Mouse (Mus musculus): ENCODE measurements at regions not wholly inside any gene's neighbourhood (a gene's known extent, or its start where the extent isn't known, plus 50 kb on each side); places are given as distances from the start of the nearest gene placed in this dataset.

DNA sequence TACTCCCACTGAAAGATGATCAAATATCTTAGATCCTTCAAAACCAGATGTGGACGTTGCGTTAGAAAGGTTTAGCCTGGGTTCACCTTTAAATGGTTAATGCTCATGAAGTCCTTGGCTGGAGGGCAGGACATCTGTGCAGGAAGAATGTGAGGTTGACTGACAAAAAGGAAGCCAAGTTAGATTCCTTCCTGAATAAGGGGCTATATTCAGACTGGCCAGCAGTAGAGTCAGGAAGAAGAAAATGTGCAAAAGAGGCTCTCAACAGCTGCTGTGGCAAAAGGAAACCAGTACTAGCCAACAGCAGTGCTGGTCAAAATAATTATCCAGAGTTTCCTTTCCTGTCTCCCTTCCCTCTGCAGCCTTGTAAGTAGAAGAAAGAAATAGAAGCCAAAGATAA is 582.0 kb upstream of the Marcks start:
- peak in 1 of 3 experiments; percentile 20 for TF ChIP-seq MYOG (IDR thresholded peaks at IDR 0.05; ENCODE audit: control insufficient read depth in 1 of 3, insufficient read depth in 1 of 3, insufficient read length in 2 of 3, low read depth in 2 of 3)
- TF ChIP-seq MYOD1 (IDR thresholded peaks at IDR 0.05; ENCODE audit: control insufficient read depth in 1 of 3, insufficient read length in 2 of 3, low read depth in 2 of 3) = no peak
- H3K36me3 ChIP-seq (ENCODE audit: control insufficient read depth, insufficient read depth) = no peaks in the 10 kb centered on the region
- no peak overlapping the region for H3K4me3 ChIP-seq
- H3K27me3 ChIP-seq (ENCODE audit: control insufficient read depth, insufficient read depth, insufficient read length) = no peaks in the 10 kb centered on the region
- H3ac ChIP-seq (ENCODE audit: control insufficient read depth, insufficient read length) = no peak overlapping the region
- no peak overlapping the region for H3K4me2 ChIP-seq (ENCODE audit: low read depth)
- H3K79me2 ChIP-seq (ENCODE audit: control insufficient read depth, insufficient read depth) = no peaks in the 10 kb centered on the region

DNA sequence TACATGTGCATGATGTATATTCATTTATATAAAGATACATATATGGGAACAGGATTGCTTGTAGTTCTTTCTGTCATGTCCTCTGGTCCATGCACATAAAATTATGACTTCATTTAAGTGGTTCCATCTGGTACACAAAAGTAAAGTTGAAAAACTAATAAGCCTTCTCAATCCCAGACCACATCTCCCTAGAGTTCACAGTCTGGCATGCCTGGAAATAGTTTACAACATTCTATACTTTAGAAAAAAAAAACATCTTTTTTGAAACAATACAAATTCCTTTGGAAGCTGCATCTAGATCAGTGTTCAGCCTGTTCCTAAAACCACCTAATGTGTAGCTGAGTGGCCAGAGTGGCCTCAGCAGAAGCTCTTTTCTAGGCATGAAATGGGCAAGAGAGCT is 578.2 kb upstream of the Marcks start:
- TF ChIP-seq CEBPB (IDR thresholded peaks at IDR 0.05; ENCODE audit: insufficient read depth, poor library complexity, severe bottlenecking) = no peak
- TF ChIP-seq TCF12 (IDR thresholded peaks at IDR 0.05; ENCODE audit: insufficient read depth, poor library complexity, severe bottlenecking) = no peak
- TF ChIP-seq TCF3 (IDR thresholded peaks at IDR 0.05; ENCODE audit: insufficient read length, low read depth) = no peak
- TF ChIP-seq MYOG (IDR thresholded peaks at IDR 0.05; ENCODE audit: control insufficient read depth in 1 of 3, insufficient read depth in 1 of 3, insufficient read length in 2 of 3, low read depth in 2 of 3) = no peak
- TF ChIP-seq MYOD1 (IDR thresholded peaks at IDR 0.05; ENCODE audit: control insufficient read depth in 1 of 3, insufficient read length in 2 of 3, low read depth in 2 of 3) = no peak
- TF ChIP-seq REST (IDR thresholded peaks at IDR 0.05; ENCODE audit: insufficient read depth, insufficient read length) = no peak
- TF ChIP-seq MAX (IDR thresholded peaks at IDR 0.05; ENCODE audit: low read depth) = no peak
- TF ChIP-seq POLR2AphosphoS2 (IDR thresholded peaks at IDR 0.05; ENCODE audit: insufficient read length, low read depth) = no peak
- no peak for TF ChIP-seq USF1 (IDR thresholded peaks at IDR 0.05; ENCODE audit: low read depth)
- no peak for TF ChIP-seq SRF (IDR thresholded peaks at IDR 0.05; ENCODE audit: control insufficient read depth, insufficient read length, low read depth)
- no peak for TF ChIP-seq POLR2A (IDR thresholded peaks at IDR 0.05; ENCODE audit: insufficient read length, low read depth)
- TF ChIP-seq E2F4 (IDR thresholded peaks at IDR 0.05; ENCODE audit: insufficient read depth) = no peak
- no peak overlapping the region for H3K4me3 ChIP-seq
- H3K27me3 ChIP-seq (ENCODE audit: control insufficient read depth, insufficient read depth, insufficient read length) = no peaks in the 10 kb centered on the region
- no peak overlapping the region for H3K4me2 ChIP-seq (ENCODE audit: low read depth)
- H3ac ChIP-seq (ENCODE audit: control insufficient read depth, insufficient read length) = no peak overlapping the region
- H3K36me3 ChIP-seq (ENCODE audit: control insufficient read depth, insufficient read depth) = no peaks in the 10 kb centered on the region
- H3K79me2 ChIP-seq (ENCODE audit: control insufficient read depth, insufficient read depth) = no peaks in the 10 kb centered on the region

DNA sequence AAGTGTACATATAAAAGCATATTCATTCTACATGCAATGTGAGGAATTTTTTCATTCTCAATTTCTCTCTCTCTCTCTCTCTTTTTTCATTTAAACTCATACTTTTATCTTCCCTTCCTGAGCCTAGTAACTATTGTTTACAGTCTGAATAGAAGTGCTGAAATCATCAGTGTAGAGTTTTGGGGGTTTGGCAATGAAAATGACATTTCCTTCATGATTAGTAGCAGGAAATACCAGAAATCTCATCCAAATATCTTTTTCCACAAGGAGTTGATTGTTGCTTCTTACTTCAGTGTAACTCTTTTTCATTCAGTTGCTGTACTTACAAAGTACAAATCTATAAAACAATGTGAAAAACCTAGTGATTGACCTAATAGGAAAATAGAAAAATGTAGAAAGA is 572.7 kb upstream of the Marcks start:
- TF ChIP-seq MYOD1 (IDR thresholded peaks at IDR 0.05; ENCODE audit: control insufficient read depth in 1 of 3, insufficient read length in 2 of 3, low read depth in 2 of 3) (no peak), MYOG (IDR thresholded peaks at IDR 0.05; ENCODE audit: control insufficient read depth in 1 of 3, insufficient read depth in 1 of 3, insufficient read length in 2 of 3, low read depth in 2 of 3) (no peak), MAX (IDR thresholded peaks at IDR 0.05; ENCODE audit: low read depth) (no peak), E2F4 (IDR thresholded peaks at IDR 0.05; ENCODE audit: insufficient read depth) (no peak), POLR2A (IDR thresholded peaks at IDR 0.05; ENCODE audit: insufficient read length, low read depth) (no peak), SRF (IDR thresholded peaks at IDR 0.05; ENCODE audit: control insufficient read depth, insufficient read length, low read depth) (no peak), TCF3 (IDR thresholded peaks at IDR 0.05; ENCODE audit: insufficient read length, low read depth) (no peak), CEBPB (IDR thresholded peaks at IDR 0.05; ENCODE audit: insufficient read depth, poor library complexity, severe bottlenecking) (no peak), TCF12 (IDR thresholded peaks at IDR 0.05; ENCODE audit: insufficient read depth, poor library complexity, severe bottlenecking) (no peak), POLR2AphosphoS2 (IDR thresholded peaks at IDR 0.05; ENCODE audit: insufficient read length, low read depth) (no peak), REST (IDR thresholded peaks at IDR 0.05; ENCODE audit: insufficient read depth, insufficient read length) (no peak), USF1 (IDR thresholded peaks at IDR 0.05; ENCODE audit: low read depth) (no peak)
- Histone ChIP-seq H3K36me3 (ENCODE audit: control insufficient read depth, insufficient read depth) (no peaks in the 10 kb centered on the region), H3K4me2 (ENCODE audit: low read depth) (no peak overlapping the region), H3ac (ENCODE audit: control insufficient read depth, insufficient read length) (no peak overlapping the region), H3K4me3 (no peak overlapping the region), H3K79me2 (ENCODE audit: control insufficient read depth, insufficient read depth) (no peaks in the 10 kb centered on the region), H3K27me3 (ENCODE audit: control insufficient read depth, insufficient read depth, insufficient read length) (no peaks in the 10 kb centered on the region)

DNA sequence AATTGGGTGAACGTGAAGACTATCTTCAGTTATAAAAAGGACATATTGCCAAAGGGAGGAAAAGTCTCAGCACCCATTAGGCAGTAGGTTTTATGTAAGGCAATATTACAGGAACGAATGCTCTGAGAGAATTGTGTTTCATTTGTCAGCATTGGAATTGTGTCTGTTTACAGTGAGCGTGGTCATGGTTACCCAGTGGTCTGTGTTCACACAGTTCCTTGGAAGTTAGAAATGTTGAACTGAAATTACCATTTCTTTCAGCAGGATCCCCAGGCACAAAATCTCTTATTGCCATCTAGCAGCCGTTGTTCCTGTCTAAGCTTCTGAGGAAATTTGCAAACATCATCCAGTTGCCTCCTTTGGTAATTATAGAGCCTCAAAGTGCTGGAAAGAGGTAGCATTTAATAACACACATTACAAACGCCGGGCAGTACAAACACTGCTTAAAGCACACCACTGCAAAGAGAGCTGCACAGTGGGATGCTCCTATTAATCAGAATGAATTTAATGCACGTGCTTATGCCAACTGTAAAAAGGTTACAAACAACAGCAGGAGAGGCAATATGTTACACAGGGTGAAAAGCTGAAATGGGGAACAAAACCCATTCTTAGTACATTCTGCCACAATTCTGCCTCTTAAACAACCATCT is 555.4 kb upstream of the Marcks start:
- Histone ChIP-seq H3ac (ENCODE audit: control insufficient read depth, insufficient read length) (no peak overlapping the region), H3K79me2 (ENCODE audit: control insufficient read depth, insufficient read depth) (no peaks in the 10 kb centered on the region), H3K4me2 (ENCODE audit: low read depth) (no peak overlapping the region), H3K4me3 (no peak overlapping the region), H3K36me3 (ENCODE audit: control insufficient read depth, insufficient read depth) (no peaks in the 10 kb centered on the region), H3K27me3 (ENCODE audit: control insufficient read depth, insufficient read depth, insufficient read length) (no peaks in the 10 kb centered on the region)
- TF ChIP-seq REST (IDR thresholded peaks at IDR 0.05; ENCODE audit: insufficient read depth, insufficient read length) (no peak), MAX (IDR thresholded peaks at IDR 0.05; ENCODE audit: low read depth) (no peak)

DNA sequence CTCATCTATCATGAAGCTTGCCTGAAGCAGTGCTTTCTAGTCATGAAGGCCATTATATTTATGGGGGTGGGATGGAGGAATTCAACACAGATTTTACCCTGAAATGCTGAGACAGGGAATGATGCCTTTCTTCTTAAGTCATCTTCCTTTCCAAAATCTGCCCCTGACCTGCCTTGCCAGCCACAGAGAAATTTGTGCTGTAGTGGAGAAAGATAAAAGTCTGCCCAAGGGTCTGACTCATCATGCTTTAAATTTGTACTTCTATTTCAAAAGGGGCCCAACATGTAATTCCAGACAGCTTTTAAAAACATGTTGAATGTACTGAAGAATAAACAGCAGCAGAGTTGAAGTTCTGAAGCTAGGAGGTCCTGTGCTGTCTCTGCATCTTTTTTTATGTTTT is 554.1 kb upstream of the Marcks start:
- Histone ChIP-seq H3K36me3 (ENCODE audit: control insufficient read depth, insufficient read depth) (no peaks in the 10 kb centered on the region), H3K79me2 (ENCODE audit: control insufficient read depth, insufficient read depth) (no peaks in the 10 kb centered on the region), H3K4me2 (ENCODE audit: low read depth) (peak overlapping the region; percentile 20), H3K4me3 (no peak overlapping the region), H3K27me3 (ENCODE audit: control insufficient read depth, insufficient read depth, insufficient read length) (no peaks in the 10 kb centered on the region), H3ac (ENCODE audit: control insufficient read depth, insufficient read length) (no peak overlapping the region)
- TF ChIP-seq REST (IDR thresholded peaks at IDR 0.05; ENCODE audit: insufficient read depth, insufficient read length) (no peak), TCF3 (IDR thresholded peaks at IDR 0.05; ENCODE audit: insufficient read length, low read depth) (no peak), MYOG (IDR thresholded peaks at IDR 0.05; ENCODE audit: control insufficient read depth in 1 of 3, insufficient read depth in 1 of 3, insufficient read length in 2 of 3, low read depth in 2 of 3) (no peak), E2F4 (IDR thresholded peaks at IDR 0.05; ENCODE audit: insufficient read depth) (no peak), POLR2AphosphoS2 (IDR thresholded peaks at IDR 0.05; ENCODE audit: insufficient read length, low read depth) (no peak), POLR2A (IDR thresholded peaks at IDR 0.05; ENCODE audit: insufficient read length, low read depth) (no peak), SRF (IDR thresholded peaks at IDR 0.05; ENCODE audit: control insufficient read depth, insufficient read length, low read depth) (no peak), TCF12 (IDR thresholded peaks at IDR 0.05; ENCODE audit: insufficient read depth, poor library complexity, severe bottlenecking) (no peak), CEBPB (IDR thresholded peaks at IDR 0.05; ENCODE audit: insufficient read depth, poor library complexity, severe bottlenecking) (no peak), USF1 (IDR thresholded peaks at IDR 0.05; ENCODE audit: low read depth) (no peak), MYOD1 (IDR thresholded peaks at IDR 0.05; ENCODE audit: control insufficient read depth in 1 of 3, insufficient read length in 2 of 3, low read depth in 2 of 3) (no peak), MAX (IDR thresholded peaks at IDR 0.05; ENCODE audit: low read depth) (no peak)

Data from myocyte (in vitro differentiated cells).